Mouse (Mus musculus) midbrain, postnatal 0 days (tissue): ENCODE measurements around the gene Nkx2-2. TPM values are rescaled to one million over a fixed set of nuclear protein-coding genes. Genes with fewer than 3 reads are reported as not detected.

Experiments used
- ATAC-seq: fragments of 200-750 bp; cut with Nextera tagmentation; 2 replicates; pipeline ENCODE4 v1.8.0; 2017; ENCODE audit warnings: moderate number of reproducible peaks, mild to moderate bottlenecking, moderate TSS enrichment, moderate library complexity; ENCODE audit not compliant: low FRiP score
- DNase-seq: peaks from one replicate; pipeline ENCODE4 v3.0.0-alpha.2; 2015; ENCODE audit warnings: low spot score
- H3K27ac ChIP-seq: fragments of 300-500 bp; sonication (generic); 2 replicates; pipeline ENCODE4 v1.5.1; 2014; ENCODE audit warnings: low read depth, mild to moderate bottlenecking, low read length, mixed read lengths
- H3K27me3 ChIP-seq: fragments of 300-500 bp; sonication (generic); 2 replicates; pipeline ENCODE4 v1.6.1; 2014; ENCODE audit warnings: low read length, control low read depth, mixed read lengths; ENCODE audit not compliant: insufficient read depth
- H3K36me3 ChIP-seq: fragments of 300-500 bp; sonication (generic); 2 replicates; pipeline ENCODE4 v1.6.1; 2014; ENCODE audit warnings: low read length, control low read depth, mixed read lengths; ENCODE audit not compliant: insufficient read depth
- H3K4me1 ChIP-seq: fragments of 300-500 bp; sonication (generic); 2 replicates; pipeline ENCODE4 v1.6.1; 2014; ENCODE audit warnings: mild to moderate bottlenecking, control low read depth, antibody characterized with exemption, low read length, mixed read lengths; ENCODE audit not compliant: insufficient read depth
- H3K4me2 ChIP-seq: fragments of 300-500 bp; sonication (generic); 2 replicates; pipeline ENCODE4 v1.6.1; 2014; ENCODE audit warnings: low read depth, mild to moderate bottlenecking, low read length, mixed read lengths; ENCODE audit not compliant: poor library complexity, severe bottlenecking
- H3K4me3 ChIP-seq: fragments of 300-500 bp; sonication (generic); 2 replicates; pipeline ENCODE4 v1.5.1; 2014; ENCODE audit warnings: low read depth, mild to moderate bottlenecking, low read length, moderate library complexity
- H3K9ac ChIP-seq: fragments of 300-500 bp; sonication (generic); replicated peaks from 2 replicates; pipeline ENCODE4 v1.6.1; 2014; ENCODE audit warnings: mild to moderate bottlenecking, low read length, moderate library complexity, mixed read lengths; ENCODE audit not compliant: poor library complexity, severe bottlenecking
- H3K9me3 ChIP-seq: fragments of 300-500 bp; sonication (generic); 2 replicates; pipeline ENCODE4 v1.6.1; 2016; ENCODE audit warnings: low read length, control low read depth
- CTCF ChIP-seq: IDR thresholded peaks from 2 replicates; pipeline ENCODE4 v1.5.1; 2016; ENCODE audit warnings: antibody characterized with exemption, mild to moderate bottlenecking
- WGBS: fragments of 180-500 bp; shearing (Covaris S2); extraction: QIAGEN DNeasy Blood & Tissue Kit; methylation state at CpG from one replicate; pipeline ENCODE4 v1.1.7; 2014; 5-methylcytosine and 5-hydroxymethylcytosine counted together
- polyA plus RNA-seq: library from polyadenylated mRNA; unstranded; fragments of >200 nt; fragmentation: Nextera tagmentation; extraction: Ambion mirVana; gene quantifications from 2 replicates; pipeline ENCODE4 v1.2.1, GENCODE M21; 2015
- total RNA-seq: library from RNA; depleted of rRNA; stranded (reverse); fragments of >200 nt; gene quantifications from 2 replicates; pipeline ENCODE4 v1.2.3, GENCODE M21; 2014

Gene Nkx2-2
- total and polyA plus RNA-seq, 2 experiments from 2014 or later = 12.9 to 25.8 TPM

- Histone ChIP-seq H3K36me3 (no peaks in the 10 kb centered on the region), H3K4me2 (peak overlapping the region; percentile 63; the same call in 1 of the 2 replicates), H3K4me3 (peak overlapping the region; percentile 40; the same call in 1 of the 2 replicates), H3K9me3 (no peaks in the 10 kb centered on the region), H3K4me1 (peaks cover 8% of the 10 kb centered on the region), H3K27me3 (peaks cover 86% of the 10 kb centered on the region), H3K9ac (no peak overlapping the region), H3K27ac (no peak overlapping the region)
- ATAC-seq = no peak
- DNase-seq = no peak
- 3% methylated on average over 13 of the region's 13 CpGs for WGBS
- no peak for TF ChIP-seq CTCF
Measured at GRCm38 (mm10) chr2:147192731-147193130, 1.3 kb downstream of the Nkx2-2 start.

GRCm38 (mm10) chr2:147190316-147191021, 3.6 kb downstream of the Nkx2-2 start:
- no peaks in the 10 kb centered on the region for H3K9me3 ChIP-seq
- DNase-seq (no peak), ATAC-seq (no peak)
- 6% methylated on average over 27 of the region's 27 CpGs for WGBS
- peaks cover 8% of the 10 kb centered on the region for H3K4me1 ChIP-seq
- no peak overlapping the region for H3K9ac ChIP-seq
- no peaks in the 10 kb centered on the region for H3K36me3 ChIP-seq
- no peak overlapping the region for H3K27ac ChIP-seq
- no peak for TF ChIP-seq CTCF
- peaks cover 92% of the 10 kb centered on the region for H3K27me3 ChIP-seq
- H3K4me3 ChIP-seq = no peak overlapping the region
- peak overlapping the region; percentile 20; the same call in 1 of the 2 replicates for H3K4me2 ChIP-seq

GRCm38 (mm10) chr2:147189546-147190315, 4.3 kb downstream of the Nkx2-2 start:
- H3K4me1 ChIP-seq = peaks cover 4% of the 10 kb centered on the region
- TF ChIP-seq CTCF = no peak
- H3K36me3 ChIP-seq = no peaks in the 10 kb centered on the region
- no peak overlapping the region for H3K9ac ChIP-seq
- DNase-seq (no peak), ATAC-seq (no peak)
- WGBS = 5% methylated on average over 28 of the region's 28 CpGs
- no peak overlapping the region for H3K4me3 ChIP-seq
- peak overlapping the region; percentile 6; the same call in 1 of the 2 replicates for H3K4me2 ChIP-seq
- H3K27ac ChIP-seq = no peak overlapping the region
- H3K27me3 ChIP-seq = peaks cover 84% of the 10 kb centered on the region
- H3K9me3 ChIP-seq = no peaks in the 10 kb centered on the region

- WGBS = 6% methylated on average over 11 of the region's 11 CpGs
- H3K4me3 ChIP-seq = 0 out of 2 replicates have a peak overlapping the region, but pooled peaks have one; percentile 3
- H3K4me2 ChIP-seq = peak overlapping the region; percentile 6; the same call in 1 of the 2 replicates
- H3K9ac ChIP-seq = no peak overlapping the region
- H3K36me3 ChIP-seq = no peaks in the 10 kb centered on the region
- DNase-seq (no peak), ATAC-seq (no peak)
- no peak overlapping the region for H3K27ac ChIP-seq
- peaks cover 80% of the 10 kb centered on the region for H3K27me3 ChIP-seq
- no peak for TF ChIP-seq CTCF
- no peaks in the 10 kb centered on the region for H3K9me3 ChIP-seq
- no peaks in the 10 kb centered on the region for H3K4me1 ChIP-seq
Measured at GRCm38 (mm10) chr2:147188871-147189545, 5.0 kb downstream of the Nkx2-2 start.

- Histone ChIP-seq H3K36me3 (no peaks in the 10 kb centered on the region), H3K9me3 (no peaks in the 10 kb centered on the region), H3K4me2 (peak overlapping the region; percentile 29; the same call in 1 of the 2 replicates), H3K4me3 (peak overlapping the region; percentile 3; the same call in 1 of the 2 replicates), H3K27ac (no peak overlapping the region), H3K4me1 (no peaks in the 10 kb centered on the region), H3K9ac (no peak overlapping the region), H3K27me3 (peaks cover 77% of the 10 kb centered on the region)
- WGBS = under 1% methylated on average over 28 of the region's 28 CpGs
- no peak for TF ChIP-seq CTCF
- DNase-seq (peak; percentile 73), ATAC-seq (peak; percentile 72)
Measured at GRCm38 (mm10) chr2:147188074-147188700, 5.9 kb downstream of the Nkx2-2 start.
